Mouse (Mus musculus) hindbrain, postnatal 0 days (tissue): ENCODE measurements around the gene Hnf1b. TPM values are rescaled to one million over a fixed set of nuclear protein-coding genes. Genes with fewer than 3 reads are reported as not detected.

Source experiments
- ATAC-seq: fragments of 200-750 bp; cut with Nextera tagmentation; 2 replicates; pipeline ENCODE4 v1.8.0; 2017; ENCODE audit warnings: mild to moderate bottlenecking, moderate TSS enrichment, moderate library complexity
- DNase-seq: peaks from one replicate; pipeline ENCODE4 v3.0.0-alpha.2; 2015; ENCODE audit warnings: low spot score
- H3K27ac ChIP-seq: fragments of 300-500 bp; sonication (generic); 2 replicates; pipeline ENCODE4 v1.5.1; 2014; ENCODE audit warnings: mild to moderate bottlenecking
- H3K27me3 ChIP-seq: fragments of 300-500 bp; sonication (generic); 2 replicates; pipeline ENCODE4 v1.6.1; 2014; ENCODE audit warnings: low read length, mixed read lengths; ENCODE audit not compliant: insufficient read depth
- H3K36me3 ChIP-seq: fragments of 300-500 bp; sonication (generic); 2 replicates; pipeline ENCODE4 v1.6.1; 2014; ENCODE audit warnings: low read length, mixed read lengths; ENCODE audit not compliant: insufficient read depth
- H3K4me1 ChIP-seq: fragments of 300-500 bp; sonication (generic); 2 replicates; pipeline ENCODE4 v1.6.1; 2014; ENCODE audit warnings: antibody characterized with exemption, low read length, mixed read lengths; ENCODE audit not compliant: insufficient read depth
- H3K4me2 ChIP-seq: fragments of 300-500 bp; sonication (generic); 2 replicates; pipeline ENCODE4 v1.6.1; 2014; ENCODE audit warnings: low read depth, mild to moderate bottlenecking, low read length, moderate library complexity, mixed read lengths
- H3K4me3 ChIP-seq: fragments of 300-500 bp; sonication (generic); 2 replicates; pipeline ENCODE4 v1.5.1; 2014; ENCODE audit warnings: low read length
- H3K9ac ChIP-seq: fragments of 300-500 bp; sonication (generic); replicated peaks from 2 replicates; pipeline ENCODE4 v1.6.1; 2014; ENCODE audit warnings: mild to moderate bottlenecking, low read length, moderate library complexity, mixed read lengths
- H3K9me3 ChIP-seq: fragments of 300-500 bp; sonication (generic); 2 replicates; pipeline ENCODE4 v1.6.1; 2016; ENCODE audit warnings: low read length, mixed read lengths
- CTCF ChIP-seq: IDR thresholded peaks from 2 replicates; pipeline ENCODE4 v1.5.1; 2016; ENCODE audit warnings: antibody characterized with exemption, control low read depth, low read depth
- WGBS: fragments of 180-500 bp; shearing (Covaris S2); extraction: QIAGEN DNeasy Blood & Tissue Kit; methylation state at CpG from one replicate; pipeline ENCODE4 v1.1.7; 2014; 5-methylcytosine and 5-hydroxymethylcytosine counted together
- polyA plus RNA-seq: library from polyadenylated mRNA; unstranded; fragments of >200 nt; fragmentation: Nextera tagmentation; extraction: Ambion mirVana; gene quantifications from 2 replicates; pipeline ENCODE4 v1.2.1, GENCODE M21; 2015
- total RNA-seq: library from RNA; depleted of rRNA; stranded (reverse); fragments of >200 nt; gene quantifications from 2 replicates; pipeline ENCODE4 v1.2.3, GENCODE M21; 2014

The Hnf1b gene
- total and polyA plus RNA-seq, 2 experiments from 2014 or later: 0.30 TPM; not detected in 1

DNA sequence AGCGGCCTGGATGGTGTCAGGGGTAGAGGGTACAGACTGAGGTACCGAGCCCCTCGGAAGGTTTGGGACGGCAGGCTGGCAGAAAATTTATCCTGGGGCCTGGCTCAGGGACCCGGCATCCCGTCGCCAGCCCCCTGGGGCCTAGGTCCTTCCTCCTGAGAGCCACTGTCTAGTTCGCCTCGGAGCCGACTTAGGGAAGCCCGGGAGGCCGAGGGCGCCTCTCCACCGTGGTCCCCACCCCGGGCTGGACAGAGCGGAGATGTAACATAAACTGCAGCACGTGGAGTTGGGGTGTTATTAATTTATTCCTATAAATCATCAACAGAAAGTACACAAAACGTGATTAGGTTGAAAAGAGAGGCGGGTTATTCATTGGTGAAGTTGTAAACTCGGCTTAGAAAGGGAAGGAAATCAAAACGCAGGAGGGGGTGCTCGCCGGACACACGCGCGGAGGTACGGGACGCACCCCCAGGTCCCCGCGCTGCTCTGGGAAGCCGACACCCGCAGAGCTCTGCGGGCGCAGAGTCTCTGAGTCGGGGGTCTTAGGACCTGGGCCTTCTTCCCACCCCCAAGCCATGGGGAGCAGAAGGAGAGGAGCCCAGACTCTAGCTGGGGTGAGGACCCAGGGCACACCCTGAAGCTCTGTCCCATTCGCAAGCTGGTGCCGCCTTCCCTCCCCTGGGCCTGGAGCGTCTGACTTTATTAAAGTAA is 2.8 kb downstream of the Hnf1b start:
- Histone ChIP-seq H3K4me2 (no peak overlapping the region), H3K27ac (no peak overlapping the region), H3K27me3 (peaks cover 59% of the 10 kb centered on the region), H3K9me3 (no peaks in the 10 kb centered on the region), H3K4me3 (no peak overlapping the region), H3K9ac (no peak overlapping the region), H3K4me1 (no peaks in the 10 kb centered on the region), H3K36me3 (no peaks in the 10 kb centered on the region)
- no peak for ATAC-seq
- DNase-seq: no peak
- no peak for TF ChIP-seq CTCF
- 2% methylated on average over 38 of the region's 38 CpGs for WGBS

DNA sequence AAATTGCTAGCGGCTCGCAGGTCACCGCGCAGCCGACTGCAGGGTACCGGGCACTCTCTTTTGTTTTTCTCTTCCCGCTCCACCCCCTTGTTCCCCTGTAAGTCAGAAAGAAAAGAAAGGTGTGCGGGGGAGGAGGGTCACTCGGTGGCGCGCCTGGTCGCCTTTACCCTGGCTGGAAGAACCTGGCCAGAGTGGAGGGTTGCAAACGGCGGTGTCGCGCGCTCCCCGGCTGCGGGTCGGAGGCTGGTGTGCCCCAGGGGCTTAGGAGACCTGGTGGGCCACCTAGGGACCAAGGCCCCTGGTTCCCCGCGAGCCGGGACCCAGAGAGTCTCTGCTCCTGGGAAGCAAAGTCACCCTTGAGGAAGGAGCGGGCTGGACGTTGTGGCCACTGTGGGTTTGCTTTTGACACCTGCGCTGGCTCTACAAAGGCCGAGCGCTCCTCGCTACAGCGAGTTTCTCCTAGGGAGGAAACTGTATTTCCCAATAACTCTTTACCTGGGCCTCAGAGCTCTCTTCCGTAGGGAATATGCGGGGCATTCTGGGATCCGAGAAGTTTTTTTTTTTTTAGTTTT is 3.4 kb downstream of the Hnf1b start:
- ATAC-seq (no peak), DNase-seq (no peak)
- Histone ChIP-seq H3K27me3 (peaks cover 61% of the 10 kb centered on the region), H3K9me3 (no peaks in the 10 kb centered on the region), H3K4me1 (no peaks in the 10 kb centered on the region), H3K9ac (no peak overlapping the region), H3K4me2 (no peak overlapping the region), H3K27ac (no peak overlapping the region), H3K36me3 (no peaks in the 10 kb centered on the region), H3K4me3 (no peak overlapping the region; the same call in 1 of the 2 replicates)
- 2% methylated on average over 33 of the region's 33 CpGs for WGBS
- TF ChIP-seq CTCF: no peak

DNA sequence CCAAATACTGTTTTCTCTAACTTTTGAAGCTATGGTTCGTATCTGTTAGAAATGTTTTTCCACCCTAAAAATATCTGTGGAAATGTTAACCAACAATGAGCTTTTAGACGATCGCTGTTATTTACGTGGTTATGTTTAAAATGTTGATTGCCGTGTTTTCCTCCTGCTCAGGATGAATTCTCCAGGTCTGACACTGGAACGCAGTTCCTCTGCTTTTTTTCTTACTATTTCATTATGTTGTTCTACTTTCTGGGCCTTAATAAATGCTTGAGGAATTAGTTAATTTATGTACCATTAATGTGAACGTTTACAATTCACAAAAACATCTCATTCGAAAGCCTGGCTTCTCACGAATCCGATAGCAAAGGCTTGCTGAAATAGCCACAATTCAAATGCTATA is 4.2 kb downstream of the Hnf1b start:
- TF ChIP-seq CTCF: no peak
- no peak overlapping the region for H3K4me3 ChIP-seq

DNA sequence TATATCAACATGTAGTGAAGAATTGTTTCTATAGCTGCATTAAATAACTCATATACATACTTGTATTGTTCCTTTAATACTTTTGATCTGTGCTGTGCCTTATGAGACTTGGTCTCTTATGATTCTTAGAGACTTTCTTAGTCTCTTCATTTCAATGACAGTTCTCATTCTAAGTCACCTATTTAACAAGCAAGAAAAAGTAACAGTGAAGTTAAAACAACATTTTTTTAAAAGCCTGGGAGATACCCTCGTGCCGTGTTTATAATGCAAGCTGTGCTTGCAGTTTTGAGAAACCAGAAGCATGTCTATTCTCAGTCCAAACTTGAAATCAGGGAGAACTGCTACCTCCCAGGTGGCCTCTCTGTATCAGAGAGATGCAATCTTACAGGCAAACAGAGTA is 4.8 kb downstream of the Hnf1b start:
- no peak overlapping the region for H3K4me3 ChIP-seq
- no peaks in the 10 kb centered on the region for H3K36me3 ChIP-seq
- ATAC-seq (no peak), DNase-seq (no peak)
- no peaks in the 10 kb centered on the region for H3K9me3 ChIP-seq
- H3K4me2 ChIP-seq: no peak overlapping the region
- no peak for TF ChIP-seq CTCF
- peaks cover 63% of the 10 kb centered on the region for H3K27me3 ChIP-seq
- H3K27ac ChIP-seq: no peak overlapping the region
- H3K9ac ChIP-seq: no peak overlapping the region
- WGBS: 14% methylated on average over 2 of the region's 2 CpGs
- no peaks in the 10 kb centered on the region for H3K4me1 ChIP-seq

More for the DNA sequence above, 4.2 kb downstream of the Hnf1b start:
- Histone ChIP-seq H3K4me2 (no peak overlapping the region), H3K9ac (no peak overlapping the region), H3K4me1 (no peaks in the 10 kb centered on the region), H3K9me3 (no peaks in the 10 kb centered on the region), H3K27me3 (peaks cover 63% of the 10 kb centered on the region), H3K27ac (no peak overlapping the region), H3K36me3 (no peaks in the 10 kb centered on the region)
- ATAC-seq: no peak
- no peak for DNase-seq
- 7% methylated on average over 10 of the region's 10 CpGs for WGBS

DNA sequence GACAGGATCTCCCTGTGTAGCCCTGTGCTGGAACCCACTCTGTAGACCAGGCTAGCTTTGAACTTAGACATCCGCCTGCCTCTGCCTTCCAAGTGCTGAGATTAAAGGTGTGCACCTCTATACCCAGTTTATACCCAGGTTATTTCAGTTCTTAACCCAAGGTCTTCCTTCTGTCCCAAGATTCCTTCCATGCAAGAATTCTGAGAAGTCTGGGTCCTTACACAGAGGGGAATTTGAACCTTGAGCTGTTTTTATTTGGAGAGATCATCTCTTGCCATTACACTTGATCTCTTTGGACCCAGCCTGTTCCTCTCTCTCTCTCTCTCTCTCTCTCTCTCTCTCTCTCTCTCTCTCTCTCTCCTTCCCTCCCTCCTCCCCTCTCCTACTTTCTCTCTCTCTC is 7.4 kb downstream of the Hnf1b start:
- peaks cover 42% of the 10 kb centered on the region for H3K27me3 ChIP-seq
- H3K4me1 ChIP-seq: no peaks in the 10 kb centered on the region
- DNase-seq (no peak), ATAC-seq (no peak)
- no peak overlapping the region for H3K9ac ChIP-seq
- no peak for TF ChIP-seq CTCF
- no peaks in the 10 kb centered on the region for H3K36me3 ChIP-seq
- WGBS: 70% methylated on average over 1 of the region's 1 CpGs
- H3K4me2 ChIP-seq: no peak overlapping the region
- no peak overlapping the region for H3K4me3 ChIP-seq
- H3K27ac ChIP-seq: no peak overlapping the region
- H3K9me3 ChIP-seq: no peaks in the 10 kb centered on the region

DNA sequence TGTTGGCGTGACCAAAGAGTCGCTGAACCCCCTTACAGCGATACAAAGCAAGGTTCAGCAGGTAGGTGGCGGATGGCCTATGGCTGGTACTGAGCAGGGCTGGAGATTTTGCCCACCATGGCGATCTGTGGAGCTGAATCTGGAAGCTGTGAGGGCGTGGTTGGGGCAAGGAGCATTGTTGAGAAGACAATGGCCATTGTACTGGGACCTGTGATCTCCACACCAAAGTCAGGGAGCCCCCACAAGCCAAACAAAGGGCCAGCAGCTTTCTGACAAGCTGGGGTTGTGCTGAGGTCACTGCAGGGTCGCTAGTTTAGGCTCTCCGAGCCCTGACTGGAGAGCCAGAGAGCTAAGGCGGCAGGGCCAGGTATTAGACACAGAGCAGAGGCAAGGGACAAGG is 15.4 kb downstream of the Hnf1b start:
- Histone ChIP-seq H3K4me3 (no peak overlapping the region), H3K9me3 (no peaks in the 10 kb centered on the region), H3K27me3 (0 out of 2 replicates have a peak, but pooled peaks cover 6% of the 10 kb centered on the region), H3K4me1 (no peaks in the 10 kb centered on the region), H3K36me3 (no peaks in the 10 kb centered on the region), H3K4me2 (no peak overlapping the region), H3K9ac (no peak overlapping the region), H3K27ac (no peak overlapping the region)
- no peak for TF ChIP-seq CTCF
- ATAC-seq (no peak), DNase-seq (no peak)
- WGBS: 19% methylated on average over 9 of the region's 9 CpGs

DNA sequence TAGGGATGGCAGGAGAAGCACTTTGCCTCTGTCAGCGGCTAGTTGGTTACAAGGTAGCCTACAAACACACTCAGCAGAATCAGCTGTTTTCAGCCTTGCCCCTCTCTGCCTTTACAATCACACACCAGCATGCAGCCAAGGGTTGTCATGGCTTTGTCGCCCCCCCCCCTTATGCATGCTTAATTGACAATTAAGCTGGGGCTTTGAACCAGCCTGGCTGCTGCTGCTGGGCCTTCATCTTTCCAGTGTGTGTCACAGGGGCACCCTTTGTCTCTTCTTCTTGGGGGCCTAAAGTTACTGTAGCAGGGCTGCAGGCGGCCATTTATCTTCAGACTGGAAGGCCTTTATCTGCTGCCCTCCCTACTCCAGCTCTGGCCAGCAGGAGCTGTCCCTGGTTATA is 17.7 kb downstream of the Hnf1b start:
- Histone ChIP-seq H3K4me3 (no peak overlapping the region), H3K9ac (no peak overlapping the region), H3K9me3 (no peaks in the 10 kb centered on the region), H3K4me1 (no peaks in the 10 kb centered on the region), H3K27ac (no peak overlapping the region), H3K4me2 (no peak overlapping the region), H3K27me3 (0 out of 2 replicates have a peak, but pooled peaks cover 6% of the 10 kb centered on the region), H3K36me3 (no peaks in the 10 kb centered on the region)
- no peak for TF ChIP-seq CTCF
- no peak for DNase-seq
- WGBS: 34% methylated on average over 3 of the region's 3 CpGs
- no peak for ATAC-seq
